Mouse (Mus musculus) embryonic facial prominence, embryonic 13.5 days (tissue): ENCODE measurements around the gene Gm15217. TPM values are rescaled to one million over a fixed set of nuclear protein-coding genes. Genes with fewer than 3 reads are reported as not detected.

ENCODE experiments used
- ATAC-seq: fragments of 200-750 bp; cut with Nextera tagmentation; 2 replicates; pipeline ENCODE4 v1.8.0; 2017; ENCODE audit warnings: low read depth; ENCODE audit not compliant: insufficient number of reproducible peaks, insufficient read depth, low FRiP score, low TSS enrichment
- H3K27ac ChIP-seq: fragments of 300-500 bp; sonication (generic); 2 replicates; pipeline ENCODE4 v1.5.1; 2015; ENCODE audit warnings: moderate library complexity, mild to moderate bottlenecking, inconsistent platforms
- H3K27me3 ChIP-seq: fragments of 300-500 bp; sonication (generic); 2 replicates; pipeline ENCODE4 v1.6.1; 2015; ENCODE audit warnings: mild to moderate bottlenecking, inconsistent platforms
- H3K36me3 ChIP-seq: fragments of 300-500 bp; sonication (generic); 2 replicates; pipeline ENCODE4 v1.6.1; 2015; ENCODE audit warnings: mild to moderate bottlenecking, inconsistent platforms
- H3K4me1 ChIP-seq: fragments of 300-500 bp; sonication (generic); 2 replicates; pipeline ENCODE4 v1.6.1; 2015; ENCODE audit warnings: inconsistent platforms
- H3K4me2 ChIP-seq: fragments of 300-500 bp; sonication (generic); 2 replicates; pipeline ENCODE4 v1.6.1; 2015; ENCODE audit warnings: moderate library complexity, mild to moderate bottlenecking, inconsistent platforms
- H3K4me3 ChIP-seq: fragments of 300-500 bp; sonication (generic); 2 replicates; pipeline ENCODE4 v1.5.1; 2015; ENCODE audit warnings: mild to moderate bottlenecking, inconsistent platforms
- H3K9ac ChIP-seq: fragments of 300-500 bp; sonication (generic); 2 replicates; pipeline ENCODE4 v1.6.1; 2015; ENCODE audit warnings: mild to moderate bottlenecking, inconsistent platforms
- H3K9me3 ChIP-seq: fragments of 300-500 bp; sonication (generic); 2 replicates; pipeline ENCODE4 v1.6.1; 2016; ENCODE audit warnings: inconsistent platforms
- WGBS: fragments of 180-500 bp; shearing (Covaris S2); methylation state at CpG from one replicate; pipeline ENCODE4 v1.1.7; 2015; ENCODE audit warnings: mixed read lengths; 5-methylcytosine and 5-hydroxymethylcytosine counted together
- polyA plus RNA-seq: library from polyadenylated mRNA; unstranded; fragments of >200 nt; fragmentation: Nextera tagmentation; extraction: Ambion mirVana; gene quantifications from 2 replicates; pipeline ENCODE4 v1.2.1, GENCODE M21; 2015

The Gm15217 gene
- polyA plus RNA-seq, 1 experiment from 2014 or later: 0.65 TPM

GRCm38 (mm10) chr14:46384946-46385691, 5.9 kb downstream of the Gm15217 start:
- no peak for ATAC-seq
- peaks cover 29% of the 10 kb centered on the region for H3K36me3 ChIP-seq
- WGBS: 2% methylated on average over 14 of the region's 14 CpGs
- H3K27ac ChIP-seq: peak overlapping the region; percentile 96
- H3K9me3 ChIP-seq: no peaks in the 10 kb centered on the region
- H3K9ac ChIP-seq: peak overlapping the region; percentile 86
- H3K4me2 ChIP-seq: peak overlapping the region; percentile 74
- H3K4me1 ChIP-seq: peaks cover 59% of the 10 kb centered on the region
- peak overlapping the region; percentile 63 for H3K4me3 ChIP-seq
- peaks cover 8% of the 10 kb centered on the region for H3K27me3 ChIP-seq

GRCm38 (mm10) chr14:46385701-46386477, 6.7 kb downstream of the Gm15217 start:
- under 1% methylated on average over 39 of the region's 39 CpGs for WGBS
- peaks cover 55% of the 10 kb centered on the region for H3K4me1 ChIP-seq

GRCm38 (mm10) chr14:46386478-46387356, 7.5 kb downstream of the Gm15217 start:
- H3K27me3 ChIP-seq: peaks cover 12% of the 10 kb centered on the region
- H3K9me3 ChIP-seq: no peaks in the 10 kb centered on the region
- WGBS: under 1% methylated on average over 28 of the region's 28 CpGs
- no peak for ATAC-seq
- peak overlapping the region; percentile 63 for H3K4me3 ChIP-seq
- peak overlapping the region; percentile 74 for H3K4me2 ChIP-seq
- peak overlapping the region; percentile 96 for H3K27ac ChIP-seq
- peaks cover 47% of the 10 kb centered on the region for H3K4me1 ChIP-seq
- peaks cover 24% of the 10 kb centered on the region for H3K36me3 ChIP-seq
- peak overlapping the region; percentile 86 for H3K9ac ChIP-seq

More at GRCm38 (mm10) chr14:46385701-46386477, 6.7 kb downstream of the Gm15217 start:
- no peak for ATAC-seq
- peak overlapping the region; percentile 86 for H3K9ac ChIP-seq
- H3K27ac ChIP-seq: peak overlapping the region; percentile 96
- no peaks in the 10 kb centered on the region for H3K9me3 ChIP-seq
- peaks cover 8% of the 10 kb centered on the region for H3K27me3 ChIP-seq
- peak overlapping the region; percentile 63 for H3K4me3 ChIP-seq
- H3K4me2 ChIP-seq: peak overlapping the region; percentile 74
- H3K36me3 ChIP-seq: peaks cover 29% of the 10 kb centered on the region

GRCm38 (mm10) chr14:46387357-46387671, 8.1 kb downstream of the Gm15217 start:
- H3K9ac ChIP-seq: peak overlapping the region; percentile 86
- H3K4me3 ChIP-seq: peak overlapping the region; percentile 63
- no peaks in the 10 kb centered on the region for H3K9me3 ChIP-seq
- H3K27me3 ChIP-seq: peaks cover 15% of the 10 kb centered on the region
- peak overlapping the region; percentile 96 for H3K27ac ChIP-seq
- peak; percentile 82 for ATAC-seq
- peaks cover 41% of the 10 kb centered on the region for H3K4me1 ChIP-seq
- H3K36me3 ChIP-seq: peaks cover 18% of the 10 kb centered on the region
- H3K4me2 ChIP-seq: peak overlapping the region; percentile 74
- WGBS: under 1% methylated on average over 27 of the region's 27 CpGs

GRCm38 (mm10) chr14:46387821-46388481, 8.7 kb downstream of the Gm15217 start:
- Histone ChIP-seq H3K27ac (peak overlapping the region; percentile 96), H3K36me3 (peaks cover 12% of the 10 kb centered on the region), H3K9ac (peak overlapping the region; percentile 86), H3K9me3 (no peaks in the 10 kb centered on the region), H3K4me2 (peak overlapping the region; percentile 74), H3K4me1 (peaks cover 36% of the 10 kb centered on the region), H3K27me3 (peaks cover 15% of the 10 kb centered on the region), H3K4me3 (peak overlapping the region; percentile 63)
- under 1% methylated on average over 41 of the region's 41 CpGs for WGBS
- no peak for ATAC-seq

- Histone ChIP-seq H3K36me3 (peaks cover 8% of the 10 kb centered on the region), H3K4me2 (peak overlapping the region; percentile 74), H3K4me1 (peaks cover 33% of the 10 kb centered on the region), H3K9me3 (no peaks in the 10 kb centered on the region), H3K9ac (peak overlapping the region; percentile 86), H3K27me3 (peaks cover 15% of the 10 kb centered on the region), H3K27ac (peak overlapping the region; percentile 96), H3K4me3 (peak overlapping the region; percentile 63)
- WGBS: 0% methylated on average over 27 of the region's 27 CpGs
- no peak for ATAC-seq
These were observed 9.4 kb downstream of the Gm15217 start for GRCm38 (mm10) chr14:46388636-46389035.

GRCm38 (mm10) chr14:46389438-46390248, 10.4 kb downstream of the Gm15217 start:
- H3K9ac ChIP-seq: peak overlapping the region; percentile 86
- 3% methylated on average over 24 of the region's 24 CpGs for WGBS
- H3K27ac ChIP-seq: peak overlapping the region; percentile 96
- no peaks in the 10 kb centered on the region for H3K36me3 ChIP-seq
- no peaks in the 10 kb centered on the region for H3K9me3 ChIP-seq
- H3K4me2 ChIP-seq: peak overlapping the region; percentile 74
- peak overlapping the region; percentile 63 for H3K4me3 ChIP-seq
- ATAC-seq: no peak
- peaks cover 15% of the 10 kb centered on the region for H3K27me3 ChIP-seq
- H3K4me1 ChIP-seq: peaks cover 24% of the 10 kb centered on the region

GRCm38 (mm10) chr14:46390249-46390775, 11.1 kb downstream of the Gm15217 start, which contains the start of gene Bmp4:
TSS of gene Bmp4 (minus strand) at chr14:46390669.
- H3K9ac ChIP-seq: peak within 1 kb of the TSS; percentile 86
- peak within 1 kb of the TSS; percentile 96 for H3K27ac ChIP-seq
- H3K27me3 ChIP-seq: peaks cover 15% of the 10 kb centered on the region
- no peaks in the 10 kb centered on the region for H3K36me3 ChIP-seq
- peak within 1 kb of the TSS; percentile 63 for H3K4me3 ChIP-seq
- peak; percentile 46; the same call in 1 of the 2 replicates for ATAC-seq
- under 1% methylated on average over 26 of the region's 26 CpGs for WGBS
- peaks cover 24% of the 10 kb centered on the region for H3K4me1 ChIP-seq
- H3K4me2 ChIP-seq: peak within 1 kb of the TSS; percentile 74
- no peaks in the 10 kb centered on the region for H3K9me3 ChIP-seq

- H3K4me3 ChIP-seq: no peak overlapping the region
- 50% methylated on average over 6 of the region's 6 CpGs for WGBS
- no peak overlapping the region for H3K4me2 ChIP-seq
- no peaks in the 10 kb centered on the region for H3K36me3 ChIP-seq
- peaks cover 20% of the 10 kb centered on the region for H3K27me3 ChIP-seq
- H3K4me1 ChIP-seq: peaks cover 18% of the 10 kb centered on the region
- no peak overlapping the region for H3K9ac ChIP-seq
- no peak overlapping the region for H3K27ac ChIP-seq
- ATAC-seq: no peak
- no peaks in the 10 kb centered on the region for H3K9me3 ChIP-seq
These were observed 12.5 kb downstream of the Gm15217 start for GRCm38 (mm10) chr14:46391621-46392170.
